ENCODE assay signal across 8 mouse cellular contexts in the genomic region with DNA sequence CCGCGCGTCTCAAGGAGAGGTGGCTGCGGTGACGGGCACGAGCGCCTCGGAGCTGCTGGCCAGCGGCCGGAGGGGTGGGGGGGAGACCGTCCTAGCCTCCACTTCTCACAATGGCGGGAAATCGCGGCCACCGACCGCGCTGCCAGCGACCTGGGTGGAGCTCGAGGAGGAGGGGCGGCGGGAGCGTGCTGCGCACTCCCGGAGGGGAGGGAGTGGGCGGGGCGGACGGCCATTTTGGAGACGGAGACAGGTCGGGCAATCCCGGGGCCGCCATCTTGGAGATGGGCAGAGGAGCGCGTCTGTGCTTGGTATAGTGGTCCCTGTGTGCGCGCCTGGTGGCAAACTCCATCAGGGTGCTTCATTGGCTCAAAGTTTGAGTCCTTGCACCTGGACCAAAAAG. TPM values are rescaled to one million over a fixed set of nuclear protein-coding genes. Genes with fewer than 3 reads are reported as not detected.
DNase-seq lines count a peak whose midpoint lies in the region; ATAC-seq lines count a peak whose summit lies in the region.

TSS of gene Mcmbp (minus strand) at position 162 of the 400 bp plus-strand sequence.

- H3K9me3 ChIP-seq in heart, embryonic 13.5 days, result no peaks in the 10 kb centered on the region
- no peaks in the 10 kb centered on the region for H3K9me3 ChIP-seq in liver, embryonic 12.5 days (replicated peaks)
- H3K9me3 ChIP-seq in stomach, embryonic 15.5 days, result no peaks in the 10 kb centered on the region

- peak within 1 kb of the TSS; percentile 94 for H3K4me2 ChIP-seq in heart, embryonic 13.5 days
- peak within 1 kb of the TSS; percentile 96 for H3K4me2 ChIP-seq in liver, embryonic 12.5 days
- peak within 1 kb of the TSS; percentile 76 for H3K4me2 ChIP-seq in stomach, embryonic 15.5 days

- H3K27me3 ChIP-seq in heart, embryonic 13.5 days (replicated peaks), result no peaks in the 10 kb centered on the region; the same call in 1 of the 2 replicates
- H3K27me3 ChIP-seq in liver, embryonic 12.5 days (replicated peaks), result peaks cover 14% of the 10 kb centered on the region; the same call in 1 of the 2 replicates
- no peaks in the 10 kb centered on the region for H3K27me3 ChIP-seq in stomach, embryonic 15.5 days (replicated peaks)

- peak within 1 kb of the TSS; percentile 84 for H3K27ac ChIP-seq in heart, embryonic 13.5 days (replicated peaks)
- peak within 1 kb of the TSS; percentile 84 for H3K27ac ChIP-seq in liver, embryonic 12.5 days
- H3K27ac ChIP-seq in stomach, embryonic 15.5 days, result peak within 1 kb of the TSS; percentile 88

- H3K4me1 ChIP-seq in heart, embryonic 13.5 days, result peaks cover 36% of the 10 kb centered on the region
- H3K4me1 ChIP-seq in liver, embryonic 12.5 days, result peaks cover 48% of the 10 kb centered on the region
- H3K4me1 ChIP-seq in stomach, embryonic 15.5 days, result peaks cover 12% of the 10 kb centered on the region

- no peaks in the 10 kb centered on the region for H3K36me3 ChIP-seq in heart, embryonic 13.5 days
- peaks cover 8% of the 10 kb centered on the region for H3K36me3 ChIP-seq in liver, embryonic 12.5 days
- no peaks in the 10 kb centered on the region for H3K36me3 ChIP-seq in stomach, embryonic 15.5 days

- ATAC-seq in erythroid progenitor cell, adult 5-6 weeks (replicated peaks; ENCODE audit: low FRiP score, poor library complexity, severe bottlenecking), result peak; percentile 86
- peak; percentile 85 for ATAC-seq in heart, embryonic 13.5 days (ENCODE audit: extremely low read depth, insufficient number of reproducible peaks, low FRiP score, low TSS enrichment)
- peak; percentile 85 for ATAC-seq in liver, embryonic 12.5 days
- peak; percentile 88 for ATAC-seq in stomach, embryonic 15.5 days (ENCODE audit: insufficient read depth, low FRiP score, low read depth)

- H3K9ac ChIP-seq in heart, embryonic 13.5 days, result peak within 1 kb of the TSS; percentile 97
- peak within 1 kb of the TSS; percentile 97 for H3K9ac ChIP-seq in liver, embryonic 12.5 days
- H3K9ac ChIP-seq in stomach, embryonic 15.5 days, result peak within 1 kb of the TSS; percentile 98

- under 1% methylated on average over 34 of the region's 35 CpGs for whole genome bisulfite sequencing in heart, embryonic 13.5 days
- 2% methylated on average over 35 of the region's 35 CpGs for WGBS in liver, embryonic 12.5 days (ENCODE audit: insufficient replicate concordance)
- WGBS in stomach, embryonic 15.5 days, result under 1% methylated on average over 31 of the region's 35 CpGs

- peak within 1 kb of the TSS; percentile 95 for H3K4me3 ChIP-seq in heart, embryonic 13.5 days
- H3K4me3 ChIP-seq in liver, embryonic 12.5 days, result peak within 1 kb of the TSS; percentile 97
- peak within 1 kb of the TSS; percentile 98 for H3K4me3 ChIP-seq in stomach, embryonic 15.5 days (replicated peaks)

- peak; percentile 95 for DNase-seq in CD4-positive helper T cell, adult 2 months (ENCODE audit: low read depth, low spot score)
- DNase-seq in brain, embryonic 18.5 days (ENCODE audit: low read depth, low spot score), result peak; percentile 86
- DNase-seq in kidney, postnatal 10 days, result peak; percentile 99
- DNase-seq in natural killer cell, adult 2 months (ENCODE audit: low spot score in 2 of 2), result peak; percentile 91 to 93

RNA-seq across cellular contexts. Expression of gene Mcmbp, which starts in this region (rescaled TPM):
- 23.8 and 50.7 TPM in 2 replicates for total RNA-seq in erythroid progenitor cell, adult 5-6 weeks (2015; ENCODE audit: low replicate concordance)
- total RNA-seq in erythroid progenitor cell, adult 5-6 weeks (2017; ENCODE audit: low replicate concordance), result 11.9 and 15.3 TPM in 2 replicates
- 37.7 and 39.8 TPM in 2 replicates for polyA plus RNA-seq in heart, embryonic 13.5 days (2015; fragmentation: Nextera tagmentation; extraction: Ambion mirVana)
- 41.9 and 42.5 TPM in 2 replicates for polyA plus RNA-seq in liver, embryonic 12.5 days (2016; fragmentation: Nextera tagmentation; extraction: Ambion mirVana)
- polyA plus RNA-seq in stomach, embryonic 15.5 days (2015; fragmentation: Nextera tagmentation; extraction: Ambion mirVana), result 58.2 and 60.9 TPM in 2 replicates

Comparison
In these comparisons a context has a peak if more than half of its experiments do, and no peak if none do; other contexts are left out.
1. Peak in every context shown above with its lines: DNase-seq, ATAC-seq, H3K4me3 ChIP-seq and H3K27ac ChIP-seq.